Mouse (Mus musculus) bone marrow macrophage, adult 2 months (primary cell): Measurements from ENCODE around the gene Ptges3l. TPM values are rescaled to one million over a fixed set of nuclear protein-coding genes. Genes with fewer than 3 reads are reported as not detected.
A peak's percentile ranks its signal among the peaks of the same experiment; 100 is the strongest.
"Not testable (repeated sequence)": the region's sequence is repeated elsewhere in the genome, so short reads cannot be mapped to it uniquely, and the experiment has no call there.

Experiments used
- H3K27ac ChIP-seq: 2 replicates; pipeline ENCODE4 v1.5.1; 2012; ENCODE audit warnings: low read depth, low read length; ENCODE audit not compliant: insufficient read depth
- H3K4me1 ChIP-seq: 2 replicates; pipeline ENCODE4 v1.6.1; 2012; ENCODE audit warnings: low read length; ENCODE audit not compliant: control insufficient read depth, insufficient read depth
- H3K4me3 ChIP-seq: 2 replicates; pipeline ENCODE4 v1.5.1; 2012; ENCODE audit warnings: mild to moderate bottlenecking, low read length, moderate library complexity; ENCODE audit not compliant: insufficient read depth
- CTCF ChIP-seq: IDR thresholded peaks from 2 replicates; pipeline ENCODE4 v1.5.1; 2012; ENCODE audit warnings: low read depth, mild to moderate bottlenecking, low read length, moderate library complexity
- POLR2A ChIP-seq: IDR thresholded peaks from 2 replicates; pipeline ENCODE4 v1.6.1; 2012; ENCODE audit warnings: mild to moderate bottlenecking, low read depth, low read length, borderline replicate concordance
- polyA plus RNA-seq: library from polyadenylated mRNA; stranded (reverse); fragments of >200 nt; gene quantifications from 2 replicates; pipeline ENCODE4 v1.2.4, GENCODE M21; 2012; ENCODE audit not compliant: missing spikeins, insufficient read depth, insufficient read length

The Ptges3l gene
- polyA plus RNA-seq, 1 experiment = 4.7 TPM

DNA sequence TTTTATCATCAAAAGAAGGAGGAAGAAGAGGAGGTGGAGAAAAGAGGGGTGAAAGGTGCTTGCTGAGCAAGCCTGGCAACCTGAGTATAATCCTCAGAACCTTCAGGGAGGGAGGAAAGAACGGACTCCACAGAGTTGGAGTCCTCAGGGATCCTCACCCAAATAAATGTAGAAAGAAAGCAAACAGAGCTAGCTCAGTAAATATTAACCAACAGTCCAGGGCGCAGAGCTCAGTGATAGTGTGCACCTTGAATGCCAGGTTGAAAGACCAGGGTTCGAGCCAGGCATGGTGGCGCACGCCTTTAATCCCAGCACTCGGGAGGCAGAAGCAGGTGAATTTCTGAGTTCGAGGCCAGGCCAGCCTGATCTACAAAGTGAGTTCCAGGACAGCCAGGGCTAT is 30.5 kb upstream of the Ptges3l start:
- TF ChIP-seq POLR2A = no peak
- TF ChIP-seq CTCF = no peak
- Histone ChIP-seq H3K4me3 (no peak overlapping the region), H3K27ac (no peak overlapping the region), H3K4me1 (peaks cover 10% of the 10 kb centered on the region)

- H3K4me3 ChIP-seq = no peak overlapping the region
- H3K4me1 ChIP-seq = peaks cover 13% of the 10 kb centered on the region
- no peak for TF ChIP-seq POLR2A
- no peak for TF ChIP-seq CTCF
These were observed 29.6 kb upstream of the Ptges3l start for GRCm38 (mm10) chr11:101454702-101455101.

DNA sequence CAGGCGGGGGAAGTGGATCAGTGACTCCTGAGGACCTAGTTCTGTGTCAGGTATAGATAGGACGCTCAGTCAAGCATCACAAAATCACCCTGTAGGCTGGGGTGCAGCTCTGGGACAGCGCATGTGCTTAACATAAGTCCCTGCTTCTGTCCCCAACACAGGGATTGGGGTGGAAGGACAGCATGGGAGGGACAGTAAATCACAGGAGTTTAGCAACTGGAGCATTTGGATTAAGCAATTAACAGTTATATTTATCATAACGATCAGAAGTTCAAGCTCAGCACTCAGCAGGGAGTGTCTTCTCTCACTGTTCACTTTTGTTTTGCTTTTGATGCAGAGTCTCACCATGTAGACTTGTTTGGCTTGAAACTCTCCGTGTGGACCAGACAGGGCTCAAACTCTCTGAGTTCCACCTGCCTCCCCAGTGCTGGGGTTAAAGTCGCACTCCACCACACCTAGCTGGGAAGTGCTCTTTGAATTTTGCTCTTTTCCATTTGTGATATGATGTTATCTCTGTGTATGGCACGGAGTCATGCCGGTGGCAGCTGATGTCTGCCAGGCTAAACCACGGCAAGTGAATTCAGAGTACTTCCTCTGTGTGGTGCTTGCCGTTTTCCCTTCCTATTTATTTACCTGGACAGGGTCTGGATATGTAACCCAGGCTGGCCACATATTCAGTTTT is 27.1 kb upstream of the Ptges3l start:
- peaks cover 13% of the 10 kb centered on the region for H3K4me1 ChIP-seq
- no peak for TF ChIP-seq POLR2A
- TF ChIP-seq CTCF = no peak
- H3K27ac ChIP-seq = no peak overlapping the region
- no peak overlapping the region for H3K4me3 ChIP-seq

More at GRCm38 (mm10) chr11:101454702-101455101, 29.6 kb upstream of the Ptges3l start:
- no peak overlapping the region for H3K27ac ChIP-seq

GRCm38 (mm10) chr11:101451536-101451935 is 26.4 kb upstream of the Ptges3l start:
- Histone ChIP-seq H3K4me3 (no peak overlapping the region), H3K4me1 (peaks cover 13% of the 10 kb centered on the region), H3K27ac (no peak overlapping the region)
- no peak for TF ChIP-seq CTCF
- TF ChIP-seq POLR2A = no peak

DNA sequence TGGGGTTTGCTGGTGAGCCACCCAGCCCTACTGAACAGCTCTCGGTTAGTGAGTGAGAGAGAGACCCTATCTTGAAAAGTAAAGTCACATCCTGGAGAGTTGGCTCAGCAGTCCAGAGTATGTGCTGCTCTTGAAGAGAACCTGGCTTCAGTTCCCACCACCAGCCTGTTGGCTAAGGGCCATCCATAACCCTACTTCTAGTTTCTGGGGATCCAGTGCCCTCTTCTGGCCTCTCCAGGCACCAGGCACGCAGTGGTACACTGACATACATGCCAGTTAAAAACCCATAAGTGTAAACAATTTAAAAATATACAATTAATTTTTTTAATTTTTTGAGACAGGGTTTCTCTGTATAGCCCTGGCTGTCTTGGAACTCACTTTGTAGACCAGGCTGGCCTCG is 25.3 kb upstream of the Ptges3l start:
- no peak overlapping the region for H3K27ac ChIP-seq
- no peak overlapping the region for H3K4me3 ChIP-seq
- peak; percentile 52; the same call in 1 of the 2 replicates for TF ChIP-seq CTCF
- no peak for TF ChIP-seq POLR2A
- peaks cover 13% of the 10 kb centered on the region for H3K4me1 ChIP-seq

DNA sequence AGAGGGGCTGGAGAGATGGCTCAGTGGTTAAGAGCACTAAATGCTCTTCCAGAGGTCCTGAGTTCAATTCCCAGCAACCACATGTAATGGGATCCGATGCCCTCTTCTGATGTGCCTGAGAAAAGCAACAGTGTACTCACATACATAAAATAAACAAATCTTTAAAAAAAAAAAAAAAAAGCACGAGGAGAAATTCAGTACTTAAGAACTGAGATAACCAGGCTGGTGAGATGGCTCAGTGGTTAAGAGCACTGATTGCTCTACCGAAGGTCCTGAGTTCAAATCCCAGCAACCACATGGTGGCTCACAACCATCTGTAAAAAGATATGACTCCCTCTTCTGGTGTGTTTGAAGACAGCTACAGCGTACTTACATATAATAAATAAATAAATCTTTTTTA is 24.5 kb upstream of the Ptges3l start:
- H3K4me1 ChIP-seq = peaks cover 13% of the 10 kb centered on the region
- H3K4me3 ChIP-seq, H3K27ac ChIP-seq: not testable (repeated sequence)

DNA sequence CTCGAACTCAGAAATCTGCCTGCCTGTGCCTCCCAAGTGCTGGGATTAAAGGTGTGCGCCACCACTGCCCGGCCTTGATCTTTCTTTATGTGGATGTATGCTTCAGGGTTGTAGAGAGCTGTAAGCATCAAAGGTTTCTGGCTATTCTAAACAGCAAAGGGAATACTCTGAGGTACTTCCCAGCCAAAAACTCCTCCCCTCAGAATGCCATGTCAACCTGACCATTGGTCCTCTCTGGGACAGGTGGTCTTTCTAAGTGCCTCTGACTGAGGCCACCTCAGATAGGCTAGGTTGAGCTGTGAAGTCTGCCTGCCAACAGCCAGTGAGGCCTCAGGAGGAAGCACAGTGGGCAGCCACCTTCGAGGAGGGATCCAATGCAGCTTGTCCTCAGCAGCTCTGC is 23.8 kb upstream of the Ptges3l start:
- TF ChIP-seq CTCF = no peak
- TF ChIP-seq POLR2A = no peak
- Histone ChIP-seq H3K27ac (peak overlapping the region; percentile 57), H3K4me3 (peak overlapping the region; percentile 88), H3K4me1 (peaks cover 15% of the 10 kb centered on the region)

- peaks cover 21% of the 10 kb centered on the region for H3K4me1 ChIP-seq
- peak within 1 kb of the TSS; percentile 57 for H3K27ac ChIP-seq
- TF ChIP-seq POLR2A (no peak), CTCF (no peak)
- H3K4me3 ChIP-seq = peak within 1 kb of the TSS; percentile 88
These were observed 23.2 kb upstream of the Ptges3l start, which contains the start of gene Ifi35 for GRCm38 (mm10) chr11:101448274-101448746. Ifi35 (plus strand) TSS chr11:101448407.

DNA sequence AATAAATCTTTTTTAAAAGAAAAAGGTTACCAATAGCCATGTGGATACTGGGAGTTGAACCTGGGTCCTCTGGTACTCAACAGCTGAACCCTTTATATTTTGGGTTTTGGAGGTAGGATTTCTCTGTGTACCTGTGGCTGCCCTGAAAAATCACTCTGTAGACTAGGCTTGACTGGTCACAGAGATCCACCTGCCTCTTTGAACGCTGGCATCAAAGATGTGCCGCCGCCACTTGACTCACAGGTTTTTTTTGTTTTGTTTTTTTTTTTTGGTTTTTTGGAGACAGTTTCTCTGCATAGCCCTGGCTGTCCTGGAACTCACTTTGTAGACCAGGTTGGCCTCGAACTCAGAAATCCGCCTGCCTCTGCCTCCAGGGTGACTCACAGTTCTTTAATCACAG is 22.7 kb upstream of the Ptges3l start:
- Histone ChIP-seq H3K4me1 (peaks cover 22% of the 10 kb centered on the region), H3K4me3 (no peak overlapping the region), H3K27ac (no peak overlapping the region)
- TF ChIP-seq POLR2A (no peak), CTCF (no peak)

GRCm38 (mm10) chr11:101446860-101447259 is 21.7 kb upstream of the Ptges3l start:
- peaks cover 16% of the 10 kb centered on the region for H3K4me1 ChIP-seq
- not testable (repeated sequence) for H3K4me3 ChIP-seq, H3K27ac ChIP-seq

DNA sequence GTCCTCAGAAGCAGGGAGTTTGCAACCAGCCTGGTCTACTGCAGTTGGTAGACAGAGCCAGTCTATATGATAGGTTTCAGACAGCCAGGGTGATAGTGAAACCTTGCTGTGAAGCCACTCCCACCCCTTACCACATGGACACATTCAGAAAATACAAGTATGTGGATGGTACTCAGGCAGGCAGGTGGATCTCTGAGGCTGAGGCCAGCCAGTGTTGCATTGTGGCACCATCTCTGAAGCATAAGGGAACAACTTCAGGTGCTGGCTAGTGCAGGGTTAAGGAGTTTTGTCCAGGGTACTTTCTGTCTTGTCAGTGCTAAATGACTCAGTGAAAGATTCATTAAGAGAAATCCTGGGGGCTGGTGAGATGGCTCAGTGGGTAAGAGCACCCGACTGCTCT is 21.2 kb upstream of the Ptges3l start:
- H3K4me1 ChIP-seq = peaks cover 11% of the 10 kb centered on the region
- no peak overlapping the region for H3K4me3 ChIP-seq
- no peak overlapping the region for H3K27ac ChIP-seq

More for the DNA sequence above, 21.2 kb upstream of the Ptges3l start:
- TF ChIP-seq CTCF = no peak
- no peak for TF ChIP-seq POLR2A
